Mouse (Mus musculus): ENCODE data around the gene Ttc37. TPM values are rescaled to one million over a fixed set of nuclear protein-coding genes. Genes with fewer than 3 reads are reported as not detected.

The Ttc37 gene
- polyA plus RNA-seq, 1 experiment from 2014 or later: 10.3 TPM

GRCm38 (mm10) chr13:76190273-76190672 is 91.7 kb downstream of the Ttc37 start:
- H3K9ac ChIP-seq (ENCODE audit: low read depth, low read length): no peak overlapping the region
- no peak overlapping the region for H3K4me3 ChIP-seq (ENCODE audit: low read depth, low read length)
- no peak for ATAC-seq
- no peaks in the 10 kb centered on the region for H3K9me3 ChIP-seq (replicated peaks; ENCODE audit: control insufficient read depth, low read length, poor library complexity, severe bottlenecking)
- H3K27ac ChIP-seq (ENCODE audit: low read length): no peak overlapping the region
- H3K36me3 ChIP-seq (ENCODE audit: control insufficient read depth, insufficient read depth, low read length): peaks cover 21% of the 10 kb centered on the region
- H3K4me1 ChIP-seq (ENCODE audit: control insufficient read depth, insufficient read depth, low read length): no peaks in the 10 kb centered on the region
- H3K4me2 ChIP-seq (ENCODE audit: low read length): no peak overlapping the region
- WGBS: 88% methylated on average over 3 of the region's 3 CpGs
- no peaks in the 10 kb centered on the region for H3K27me3 ChIP-seq (ENCODE audit: control insufficient read depth, insufficient read depth, low read depth, low read length)

DNA sequence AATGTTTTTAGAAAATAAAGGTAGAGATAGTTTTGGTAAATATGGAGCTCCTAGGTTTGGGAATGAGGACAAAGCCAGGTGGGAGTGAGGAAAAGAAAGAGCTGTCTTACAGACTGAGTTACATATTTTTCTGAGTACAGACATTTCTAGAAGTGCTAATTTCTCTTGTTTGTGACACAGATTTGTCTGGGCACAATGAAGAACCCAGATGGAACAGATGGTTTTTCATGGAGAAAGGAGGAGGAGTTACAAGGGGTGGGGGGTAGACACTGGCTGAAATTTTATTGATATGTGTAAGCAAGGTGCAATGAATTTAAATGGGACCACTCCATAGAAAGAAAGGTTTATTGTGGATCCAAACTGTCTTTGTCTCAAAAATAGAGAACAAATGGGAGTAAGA is 96.4 kb downstream of the Ttc37 start:
- Histone ChIP-seq H3K27ac (ENCODE audit: low read length) (no peak overlapping the region), H3K36me3 (ENCODE audit: control insufficient read depth, insufficient read depth, low read length) (peaks cover 21% of the 10 kb centered on the region), H3K4me3 (ENCODE audit: low read depth, low read length) (no peak overlapping the region), H3K27me3 (ENCODE audit: control insufficient read depth, insufficient read depth, low read depth, low read length) (no peaks in the 10 kb centered on the region), H3K4me2 (ENCODE audit: low read length) (no peak overlapping the region), H3K9me3 (replicated peaks; ENCODE audit: control insufficient read depth, low read length, poor library complexity, severe bottlenecking) (no peaks in the 10 kb centered on the region), H3K9ac (ENCODE audit: low read depth, low read length) (no peak overlapping the region), H3K4me1 (ENCODE audit: control insufficient read depth, insufficient read depth, low read length) (no peaks in the 10 kb centered on the region)
- no peak for ATAC-seq

DNA sequence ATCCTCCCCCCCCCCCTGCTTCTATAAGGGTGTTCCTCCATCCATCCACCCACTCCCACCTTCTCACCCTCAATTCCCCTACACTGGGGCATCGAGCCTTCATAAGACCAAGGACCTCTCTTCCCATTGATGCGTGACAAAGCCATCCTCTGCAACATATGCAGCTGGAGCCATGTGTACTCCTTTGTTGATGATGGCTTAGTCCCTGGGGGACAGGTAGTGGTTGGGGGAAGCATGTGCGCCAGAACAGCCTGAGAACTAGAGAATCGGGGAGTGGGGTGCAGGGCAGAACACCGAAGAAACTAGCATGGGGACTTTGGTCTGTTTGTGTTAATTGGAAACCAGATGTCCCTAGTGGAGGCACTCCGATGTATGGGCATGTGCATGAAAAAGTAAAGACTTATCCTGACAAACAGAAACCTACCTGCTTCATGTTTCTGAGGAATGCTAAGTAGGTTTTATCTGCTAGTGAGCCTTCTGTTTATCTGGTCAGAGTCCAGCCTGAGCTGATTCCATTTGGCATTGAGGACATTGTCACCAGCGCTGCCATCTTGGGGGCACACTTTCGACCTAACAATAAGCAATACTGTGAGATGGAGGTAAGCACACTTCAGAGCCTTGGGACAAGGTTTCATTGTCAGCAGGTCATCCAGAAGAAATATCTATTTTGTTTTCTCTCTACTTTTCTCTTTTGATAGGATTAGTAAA is 97.1 kb downstream of the Ttc37 start:
- no peaks in the 10 kb centered on the region for H3K27me3 ChIP-seq (ENCODE audit: control insufficient read depth, insufficient read depth, low read depth, low read length)
- 94% methylated on average over 8 of the region's 8 CpGs for WGBS
- no peak overlapping the region for H3K27ac ChIP-seq (ENCODE audit: low read length)
- peaks cover 19% of the 10 kb centered on the region for H3K36me3 ChIP-seq (ENCODE audit: control insufficient read depth, insufficient read depth, low read length)
- H3K4me2 ChIP-seq (ENCODE audit: low read length): no peak overlapping the region
- no peak for ATAC-seq
- no peak overlapping the region for H3K9ac ChIP-seq (ENCODE audit: low read depth, low read length)
- H3K4me1 ChIP-seq (ENCODE audit: control insufficient read depth, insufficient read depth, low read length): no peaks in the 10 kb centered on the region
- no peak overlapping the region for H3K4me3 ChIP-seq (ENCODE audit: low read depth, low read length)
- H3K9me3 ChIP-seq (replicated peaks; ENCODE audit: control insufficient read depth, low read length, poor library complexity, severe bottlenecking): no peaks in the 10 kb centered on the region

- no peak for ATAC-seq
Measured at GRCm38 (mm10) chr13:76197297-76197848, 98.8 kb downstream of the Ttc37 start.

GRCm38 (mm10) chr13:76199943-76200342 is 101.4 kb downstream of the Ttc37 start:
- H3K27ac ChIP-seq (ENCODE audit: low read length): no peak overlapping the region
- ATAC-seq: no peak
- H3K9me3 ChIP-seq (replicated peaks; ENCODE audit: control insufficient read depth, low read length, poor library complexity, severe bottlenecking): no peaks in the 10 kb centered on the region
- no peak overlapping the region for H3K4me2 ChIP-seq (ENCODE audit: low read length)
- H3K4me1 ChIP-seq (ENCODE audit: control insufficient read depth, insufficient read depth, low read length): no peaks in the 10 kb centered on the region
- no peak overlapping the region for H3K4me3 ChIP-seq (ENCODE audit: low read depth, low read length)
- no peak overlapping the region for H3K9ac ChIP-seq (ENCODE audit: low read depth, low read length)
- H3K27me3 ChIP-seq (ENCODE audit: control insufficient read depth, insufficient read depth, low read depth, low read length): no peaks in the 10 kb centered on the region
- 93% methylated on average over 4 of the region's 4 CpGs for WGBS
- H3K36me3 ChIP-seq (ENCODE audit: control insufficient read depth, insufficient read depth, low read length): peaks cover 3% of the 10 kb centered on the region; the same call in 1 of the 2 replicates

More at GRCm38 (mm10) chr13:76197297-76197848, 98.8 kb downstream of the Ttc37 start:
- WGBS: 81% methylated on average over 3 of the region's 3 CpGs
- H3K9ac ChIP-seq (ENCODE audit: low read depth, low read length): no peak overlapping the region
- H3K27ac ChIP-seq (ENCODE audit: low read length): no peak overlapping the region
- no peaks in the 10 kb centered on the region for H3K4me1 ChIP-seq (ENCODE audit: control insufficient read depth, insufficient read depth, low read length)
- H3K4me2 ChIP-seq (ENCODE audit: low read length): no peak overlapping the region
- H3K9me3 ChIP-seq (replicated peaks; ENCODE audit: control insufficient read depth, low read length, poor library complexity, severe bottlenecking): no peaks in the 10 kb centered on the region
- peaks cover 7% of the 10 kb centered on the region; the same call in 1 of the 2 replicates for H3K36me3 ChIP-seq (ENCODE audit: control insufficient read depth, insufficient read depth, low read length)
- H3K27me3 ChIP-seq (ENCODE audit: control insufficient read depth, insufficient read depth, low read depth, low read length): no peaks in the 10 kb centered on the region
- no peak overlapping the region for H3K4me3 ChIP-seq (ENCODE audit: low read depth, low read length)

GRCm38 (mm10) chr13:76214928-76215327 is 116.4 kb downstream of the Ttc37 start:
- 93% methylated on average over 2 of the region's 2 CpGs for WGBS
- no peaks in the 10 kb centered on the region for H3K9me3 ChIP-seq (replicated peaks; ENCODE audit: control insufficient read depth, low read length, poor library complexity, severe bottlenecking)

GRCm38 (mm10) chr13:76215397-76215796 is 116.9 kb downstream of the Ttc37 start:
- H3K4me3 ChIP-seq (ENCODE audit: low read depth, low read length): no peak overlapping the region
- no peaks in the 10 kb centered on the region for H3K27me3 ChIP-seq (ENCODE audit: control insufficient read depth, insufficient read depth, low read depth, low read length)
- ATAC-seq: no peak; the same call in 1 of the 2 replicates
- WGBS: 49% methylated on average over 2 of the region's 2 CpGs
- no peaks in the 10 kb centered on the region for H3K36me3 ChIP-seq (ENCODE audit: control insufficient read depth, insufficient read depth, low read length)
- H3K4me2 ChIP-seq (ENCODE audit: low read length): no peak overlapping the region
- H3K9me3 ChIP-seq (replicated peaks; ENCODE audit: control insufficient read depth, low read length, poor library complexity, severe bottlenecking): no peaks in the 10 kb centered on the region
- no peak overlapping the region for H3K9ac ChIP-seq (ENCODE audit: low read depth, low read length)
- no peaks in the 10 kb centered on the region for H3K4me1 ChIP-seq (ENCODE audit: control insufficient read depth, insufficient read depth, low read length)
- no peak overlapping the region for H3K27ac ChIP-seq (ENCODE audit: low read length)

More at GRCm38 (mm10) chr13:76214928-76215327, 116.4 kb downstream of the Ttc37 start:
- H3K36me3 ChIP-seq (ENCODE audit: control insufficient read depth, insufficient read depth, low read length): no peaks in the 10 kb centered on the region
- H3K4me3 ChIP-seq (ENCODE audit: low read depth, low read length): no peak overlapping the region
- H3K27me3 ChIP-seq (ENCODE audit: control insufficient read depth, insufficient read depth, low read depth, low read length): no peaks in the 10 kb centered on the region
- no peaks in the 10 kb centered on the region for H3K4me1 ChIP-seq (ENCODE audit: control insufficient read depth, insufficient read depth, low read length)
- H3K27ac ChIP-seq (ENCODE audit: low read length): no peak overlapping the region
- H3K9ac ChIP-seq (ENCODE audit: low read depth, low read length): no peak overlapping the region
- no peak overlapping the region for H3K4me2 ChIP-seq (ENCODE audit: low read length)
- ATAC-seq: no peak

Other genes with a start within 250 kb of the Ttc37 start
- gene Rhobtb3, start 154.8 kb upstream of the Ttc37 start, polyA plus RNA-seq (2015; fragmentation: Nextera tagmentation; extraction: Ambion mirVana): 19.2 and 22.3 TPM in 2 replicates
- gene Spata9, start 131.6 kb upstream of the Ttc37 start, polyA plus RNA-seq (2015; fragmentation: Nextera tagmentation; extraction: Ambion mirVana): 3.4 and 4.2 TPM in 2 replicates
- 18.2 and 19.1 TPM in 2 replicates for gene Rfesd, start 80.0 kb upstream of the Ttc37 start, polyA plus RNA-seq (2015; fragmentation: Nextera tagmentation; extraction: Ambion mirVana)
- gene Gpr150, start 41.7 kb upstream of the Ttc37 start, polyA plus RNA-seq (2015; fragmentation: Nextera tagmentation; extraction: Ambion mirVana): 2.7 and 3.4 TPM in 2 replicates
- 3.9 and 5.0 TPM in 2 replicates for gene Arsk, start 74 bp upstream of the Ttc37 start, polyA plus RNA-seq (2015; fragmentation: Nextera tagmentation; extraction: Ambion mirVana)
- gene Fam81b, start 206.3 kb downstream of the Ttc37 start, polyA plus RNA-seq (2015; fragmentation: Nextera tagmentation; extraction: Ambion mirVana): 0.30 and 0.67 TPM in 2 replicates

Measured in midbrain, embryonic 16.5 days (tissue).